Mouse (Mus musculus): Measurements from ENCODE around the gene Ano6.
"Not testable (repeated sequence)": the region's sequence is repeated elsewhere in the genome, so short reads cannot be mapped to it uniquely, and the experiment has no call there.

Ano6 gene

DNA sequence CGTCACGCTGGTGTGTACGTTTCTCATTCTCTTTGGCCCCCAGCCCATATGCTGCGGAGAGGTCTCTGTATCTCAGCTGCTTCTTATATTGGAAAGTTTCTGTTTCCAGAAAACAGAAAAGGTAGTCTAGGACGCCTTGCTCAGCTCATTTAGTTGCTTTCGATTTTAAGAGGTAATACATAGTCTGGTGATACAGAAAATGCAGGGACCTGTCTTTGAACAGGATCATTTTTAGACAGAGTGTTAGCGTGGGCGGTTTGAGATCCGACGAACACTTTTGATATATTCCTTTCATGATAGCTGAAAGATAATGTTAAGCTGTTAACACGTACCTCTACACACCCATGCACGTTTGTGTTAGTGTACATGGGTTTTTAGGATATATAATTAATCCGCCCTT, 35.9 kb downstream of the Ano6 start:
- no peak for DNase-seq (ENCODE audit: low read depth, low spot score)

DNA sequence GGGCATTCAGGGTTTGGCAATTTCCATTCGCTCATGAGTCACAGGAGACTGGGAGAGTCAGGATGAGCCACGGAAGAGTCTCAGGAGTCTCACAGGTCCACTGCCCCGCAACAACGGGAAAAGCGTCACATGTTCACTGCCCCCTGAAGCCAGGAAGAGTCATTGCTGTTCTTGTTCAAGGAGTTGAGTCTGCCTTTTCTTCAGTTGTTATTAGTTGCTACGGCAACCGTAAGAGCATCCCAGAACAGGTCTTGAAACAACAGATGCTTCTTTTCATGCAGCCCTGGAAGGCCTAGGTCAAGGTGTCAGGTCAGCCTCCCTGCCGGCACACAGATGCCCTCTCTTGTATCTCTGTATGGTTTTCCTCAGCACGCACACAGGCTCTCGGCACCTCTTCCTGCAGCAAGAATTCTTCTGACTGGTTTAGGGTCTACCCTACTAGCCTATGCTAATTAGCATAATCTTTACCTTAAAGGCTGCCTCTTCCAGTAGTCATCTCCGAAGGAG, 36.9 kb downstream of the Ano6 start:
- no peak for DNase-seq (ENCODE audit: low read depth, low spot score)

DNA sequence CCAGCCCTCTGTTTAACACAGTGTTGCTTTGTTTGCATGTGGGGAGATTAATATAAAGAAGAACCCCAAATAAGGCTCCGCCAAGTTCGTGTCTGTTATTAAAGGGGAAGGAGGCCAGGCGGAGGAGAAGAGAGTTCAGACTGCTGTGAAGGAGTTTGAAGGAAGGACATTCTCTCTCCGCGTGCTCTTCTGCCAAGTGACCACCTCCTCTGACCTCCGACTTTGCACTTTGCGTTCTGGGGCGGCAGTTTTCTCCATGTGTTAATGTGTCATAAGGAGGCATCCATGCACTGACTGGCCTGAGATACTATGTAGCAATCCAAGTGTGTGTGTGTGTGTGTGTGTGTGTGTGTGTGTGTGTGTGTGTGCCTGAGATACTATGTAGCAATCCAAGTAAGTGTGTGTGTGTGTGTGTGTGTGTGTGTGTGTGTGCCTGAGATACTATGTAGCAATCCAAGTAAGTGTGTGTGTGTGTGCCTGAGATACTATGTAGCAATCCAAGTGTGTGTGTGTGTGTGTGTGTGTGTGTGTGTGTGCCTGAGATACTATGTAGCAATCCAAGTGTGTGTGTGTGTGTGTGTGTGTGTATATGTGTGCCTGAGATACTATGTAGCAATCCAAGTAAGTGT, 37.5 kb downstream of the Ano6 start:
- not testable (repeated sequence) for DNase-seq (ENCODE audit: low read depth, low spot score)

DNA sequence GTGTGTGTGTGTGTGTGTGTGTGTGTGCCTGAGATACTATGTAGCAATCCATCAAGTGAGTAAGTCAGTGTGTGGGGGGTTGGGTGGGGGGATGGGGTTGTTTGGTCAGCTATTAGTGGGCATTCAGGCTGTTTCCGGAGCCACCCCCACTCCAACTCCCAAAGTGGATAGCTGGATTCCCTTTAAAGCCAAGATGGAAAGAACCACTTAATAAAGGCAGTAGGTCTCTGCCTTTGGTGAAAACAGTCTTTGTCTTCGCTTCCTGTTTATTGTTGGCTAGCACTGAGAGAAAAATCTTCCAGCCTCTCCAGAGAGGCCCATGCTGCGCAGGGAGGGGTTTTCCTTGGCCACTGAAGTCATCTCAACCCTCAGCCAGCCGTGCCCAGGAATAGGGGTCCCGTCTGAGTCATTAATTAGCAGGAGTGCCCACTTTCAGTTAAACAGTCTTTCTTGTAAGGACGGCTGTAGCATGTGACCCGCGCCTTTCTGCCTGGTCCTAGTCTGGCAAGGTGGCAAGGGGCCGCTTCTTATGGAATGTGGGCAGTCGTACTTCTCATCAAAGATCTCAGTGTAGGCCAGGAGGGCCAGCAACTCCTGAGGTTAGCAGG, 38.1 kb downstream of the Ano6 start:
- DNase-seq (ENCODE audit: low read depth, low spot score): no peak

DNA sequence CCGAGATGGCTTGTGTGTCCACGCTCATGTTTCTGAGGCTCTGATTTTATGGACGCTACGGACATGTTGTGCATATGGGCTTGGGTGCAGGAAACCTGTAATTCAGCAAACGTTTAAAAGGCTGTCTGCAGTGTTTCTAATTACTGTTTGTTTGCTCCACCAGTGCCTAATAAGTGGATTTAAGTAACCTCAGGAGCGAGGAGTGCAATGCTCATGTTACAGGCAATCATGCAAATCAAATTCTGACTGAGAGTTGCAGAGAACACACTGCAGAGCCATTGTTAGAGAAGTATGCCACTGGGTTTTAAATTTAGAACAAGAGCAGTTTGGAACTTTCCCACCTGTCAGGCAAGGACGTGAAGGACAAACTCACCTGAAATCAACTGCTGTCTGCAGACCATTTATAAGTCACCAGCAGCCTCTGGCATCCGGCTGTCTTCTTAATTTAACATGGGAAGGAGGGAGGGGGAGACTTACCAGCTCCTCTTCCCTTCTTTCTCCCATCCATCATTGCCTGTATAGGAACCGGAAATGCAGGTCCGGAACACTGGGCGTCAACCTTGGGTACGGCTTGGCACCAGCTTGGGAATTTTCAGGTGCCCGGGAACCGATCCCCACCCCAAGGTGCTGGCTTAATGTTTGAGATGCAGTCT, 39.0 kb downstream of the Ano6 start:
- no peak for DNase-seq (ENCODE audit: low read depth, low spot score)

DNA sequence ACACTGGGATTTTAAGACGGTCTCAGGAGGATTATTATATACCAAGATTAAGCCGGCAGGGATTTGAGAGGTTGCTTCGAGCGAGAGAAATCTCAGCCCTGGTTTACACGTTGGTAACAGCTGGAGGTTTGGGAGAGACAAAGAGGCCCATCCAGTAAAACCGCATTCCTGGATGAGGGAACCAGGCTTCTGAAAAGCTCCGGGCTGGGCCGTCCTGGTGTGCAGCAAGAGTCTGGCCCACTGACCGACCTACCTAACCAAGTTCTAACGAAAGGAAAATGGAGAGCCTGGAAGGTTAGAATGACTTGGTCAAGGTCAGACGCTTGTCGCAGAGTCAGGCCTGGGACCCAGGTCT, 39.5 kb downstream of the Ano6 start:
- no peak for DNase-seq (ENCODE audit: low read depth, low spot score)

DNA sequence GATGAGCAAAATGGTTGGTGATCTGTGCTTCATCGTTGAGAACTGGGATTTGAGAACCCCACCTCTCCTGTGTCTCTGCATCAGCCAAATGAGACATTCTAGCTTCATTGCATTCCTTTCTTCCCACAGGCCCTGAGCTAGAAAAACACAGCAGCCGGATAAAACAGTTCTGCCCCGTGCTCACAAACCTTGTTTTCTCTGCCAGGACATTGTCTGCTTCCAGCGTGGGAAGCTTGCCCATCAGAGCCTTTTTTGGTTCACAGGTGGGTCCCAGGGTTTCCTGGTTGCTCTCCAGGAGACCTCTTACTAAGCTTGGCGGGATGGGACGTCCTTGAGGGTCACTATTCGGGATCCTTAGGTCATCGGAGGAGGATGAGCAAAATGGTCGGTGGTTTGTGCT, 42.6 kb downstream of the Ano6 start:
- no peak for DNase-seq (ENCODE audit: low read depth, low spot score)

DNA sequence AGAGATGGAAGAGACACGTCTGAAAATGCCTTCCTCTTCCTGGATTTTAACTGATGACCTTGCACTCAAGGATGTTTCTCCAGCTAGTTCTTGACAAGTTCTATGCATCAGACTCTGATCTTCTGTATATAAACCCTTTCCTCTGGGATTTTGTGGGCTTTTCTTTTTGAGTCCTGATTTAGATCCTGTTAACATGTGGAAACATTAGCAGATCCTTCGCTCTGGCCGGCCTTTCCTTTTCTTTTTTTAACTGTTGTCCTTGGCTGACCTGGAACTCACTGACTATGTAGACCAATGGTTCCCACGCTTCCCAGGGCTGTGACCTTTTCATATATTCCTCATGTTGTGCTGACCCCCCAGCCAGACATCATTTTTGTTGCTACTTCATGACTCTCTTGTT, 45.4 kb downstream of the Ano6 start:
- DNase-seq (ENCODE audit: low read depth, low spot score): no peak

DNA sequence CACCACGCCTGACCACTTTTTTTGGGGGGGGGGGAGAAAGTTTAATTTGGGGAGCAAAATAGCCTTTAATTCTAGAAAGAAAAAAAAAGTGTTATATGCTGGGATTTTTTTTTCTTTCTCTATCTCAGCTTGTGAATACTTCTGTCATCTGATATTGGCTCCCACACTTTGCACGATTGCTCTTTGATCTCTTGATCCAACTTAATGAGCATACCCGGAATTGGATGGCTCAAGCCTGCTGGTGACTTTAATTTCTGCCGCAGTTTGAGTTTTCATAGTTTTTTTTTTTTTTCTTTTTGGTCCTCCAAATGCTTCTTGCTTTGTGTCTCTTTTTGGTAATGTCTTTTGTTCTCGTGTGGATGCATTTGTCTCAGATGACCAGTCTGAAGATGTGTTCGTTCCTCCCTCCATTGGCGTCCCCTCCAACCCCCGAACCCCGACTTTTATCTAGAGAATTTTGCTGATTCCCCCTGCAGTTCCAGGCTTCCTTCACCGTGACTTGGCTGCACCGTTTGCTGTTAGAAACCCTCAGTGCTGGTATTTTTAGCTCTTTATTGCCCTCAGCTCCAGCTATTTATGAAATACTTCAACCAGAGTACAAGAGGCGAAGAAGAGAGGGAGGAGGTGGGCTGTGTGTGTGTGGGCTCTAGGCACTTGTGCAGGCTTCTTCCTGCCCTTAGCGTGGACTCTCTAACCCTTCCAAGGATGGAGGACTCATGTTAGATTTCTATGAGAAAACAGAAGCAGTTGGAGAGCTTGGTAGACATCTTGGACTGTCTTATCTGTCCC, 46.2 kb downstream of the Ano6 start:
- DNase-seq (ENCODE audit: low read depth, low spot score): no peak

DNA sequence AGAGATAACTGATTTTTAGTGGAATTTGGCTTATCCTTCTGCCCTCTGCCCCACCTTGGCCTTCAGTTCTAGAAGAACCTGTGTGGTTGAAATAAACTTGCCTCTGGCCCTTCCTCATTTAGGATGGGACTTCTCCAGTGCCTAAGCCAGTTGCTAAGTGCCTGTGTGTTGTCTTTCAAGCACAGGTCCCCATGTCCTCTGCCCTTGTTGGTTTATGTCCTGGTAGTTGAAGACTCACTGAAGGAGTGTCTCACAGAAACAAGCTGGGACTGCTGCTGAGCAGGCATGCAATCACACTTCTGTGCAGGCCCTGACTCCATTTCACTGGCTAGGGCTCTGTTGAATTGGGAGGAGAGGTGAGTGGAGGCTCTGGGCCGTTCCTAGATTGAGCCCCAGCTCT, 46.9 kb downstream of the Ano6 start:
- no peak for DNase-seq (ENCODE audit: low read depth, low spot score)

DNA sequence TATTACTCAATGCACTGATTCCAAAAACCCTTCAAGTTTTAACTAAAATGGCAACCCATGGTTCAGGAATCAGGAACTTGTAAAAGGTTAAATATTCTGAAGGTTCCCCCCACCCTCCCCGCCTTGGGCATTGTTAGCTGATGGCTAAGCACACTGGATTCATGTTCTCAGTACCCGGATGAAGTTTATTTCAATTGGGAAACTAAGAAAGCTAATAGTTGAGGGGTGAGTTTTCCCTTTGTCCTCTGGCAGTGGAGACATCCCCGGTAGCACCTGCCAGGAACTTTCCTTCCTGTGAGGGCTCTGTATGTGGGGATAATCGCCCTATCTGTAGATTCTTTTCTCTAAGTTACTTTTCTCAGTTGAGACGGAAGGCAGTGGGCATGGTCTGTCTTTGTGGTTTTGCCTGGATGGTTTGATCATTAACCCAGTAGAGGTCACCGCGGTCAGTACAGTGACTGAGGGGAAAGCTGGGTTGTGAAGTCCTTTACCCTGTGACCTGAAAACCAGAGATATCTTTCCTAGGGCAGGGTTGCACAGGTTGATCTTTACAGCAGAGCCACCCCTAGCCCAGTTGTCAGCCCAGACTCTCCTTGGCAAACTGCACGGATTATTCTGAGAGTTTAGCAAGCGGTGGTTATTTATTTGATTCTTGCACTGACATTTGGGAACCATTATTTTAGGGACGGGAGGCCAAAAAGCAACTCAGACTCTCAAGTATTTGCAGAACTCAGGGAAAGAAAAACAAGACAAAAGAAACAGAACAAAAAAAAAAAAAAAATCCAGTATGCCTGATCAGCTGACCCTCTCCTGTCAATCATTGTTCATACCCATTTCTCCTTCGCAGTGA, 47.8 kb downstream of the Ano6 start:
- no peak for DNase-seq (ENCODE audit: low read depth, low spot score)

DNA sequence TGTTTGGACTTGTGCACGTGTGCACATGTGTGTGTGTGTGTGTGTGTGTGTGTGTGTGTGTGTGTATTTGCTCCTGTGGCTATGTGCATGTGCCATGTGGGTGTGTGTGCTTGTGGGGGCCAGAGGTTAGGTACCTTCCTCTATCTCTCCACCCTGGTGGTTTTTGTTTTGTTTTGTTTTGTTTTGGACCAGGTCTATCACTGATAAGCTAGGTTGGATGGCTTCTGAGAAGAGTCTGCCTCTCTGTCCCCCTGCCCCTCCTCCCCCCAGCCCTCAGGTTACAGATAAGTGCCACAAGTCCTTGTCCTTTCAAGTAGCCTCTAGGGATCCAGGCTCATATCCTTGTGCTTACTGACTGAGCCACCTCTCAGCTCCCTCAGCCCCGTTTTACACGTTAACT, 49.1 kb downstream of the Ano6 start:
- no peak for DNase-seq (ENCODE audit: low read depth, low spot score)

DNA sequence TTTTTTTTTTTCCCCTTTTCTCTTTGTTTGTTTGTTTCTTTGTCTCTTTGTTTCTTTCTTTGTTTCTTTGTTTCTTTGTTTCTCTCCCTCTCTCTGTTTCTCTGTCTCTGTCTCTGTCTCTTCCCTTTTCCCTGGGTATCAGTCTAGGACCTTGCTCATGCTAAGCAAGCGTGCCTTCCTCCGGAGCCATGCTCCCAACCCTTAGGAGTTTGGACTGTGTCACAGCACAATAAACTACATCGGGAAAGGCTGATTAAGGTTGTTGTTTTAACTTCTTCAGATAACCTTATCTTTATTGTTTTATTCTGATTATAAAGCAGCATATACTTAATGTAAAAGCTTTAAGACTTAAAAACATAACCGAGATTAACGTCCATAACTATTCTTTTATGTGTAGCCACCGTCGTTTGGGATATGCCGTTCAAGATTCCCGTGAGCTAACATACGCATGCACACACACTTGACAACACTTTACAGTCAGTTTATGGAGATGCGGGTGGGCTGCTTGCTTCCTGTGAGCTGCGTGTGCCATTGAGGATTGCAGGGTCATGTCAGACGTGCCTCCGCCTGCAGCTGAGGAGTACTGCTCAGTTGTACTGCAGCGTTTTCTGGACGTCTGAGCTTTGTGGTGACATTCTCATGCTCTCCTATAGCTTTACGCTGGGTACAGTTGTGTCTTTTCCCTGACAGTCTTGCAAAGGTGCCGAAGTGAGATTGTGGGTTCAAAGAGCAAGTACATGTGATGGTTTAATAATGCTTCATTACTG, 52.7 kb downstream of the Ano6 start:
- no peak for DNase-seq (ENCODE audit: low read depth, low spot score)

DNA sequence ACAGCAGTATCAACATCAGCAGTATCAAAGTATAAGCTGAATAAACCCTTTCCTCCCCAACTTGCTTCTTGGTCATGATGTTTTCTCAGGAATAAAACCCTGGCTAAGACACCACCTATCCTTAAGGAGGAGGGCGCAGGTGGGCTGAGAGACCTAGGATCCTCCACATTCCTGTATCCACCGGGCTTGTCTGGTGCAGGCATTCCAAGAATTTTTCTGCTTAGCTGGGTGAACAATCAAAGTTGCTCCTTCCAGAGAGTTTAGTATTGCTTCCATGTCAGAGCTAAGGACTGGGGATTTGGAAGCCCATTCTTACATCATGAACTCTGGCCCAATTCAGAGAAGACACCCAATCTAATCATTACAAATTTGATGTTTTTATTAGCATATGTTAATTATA, 53.8 kb downstream of the Ano6 start:
- DNase-seq (ENCODE audit: low read depth, low spot score): no peak

DNA sequence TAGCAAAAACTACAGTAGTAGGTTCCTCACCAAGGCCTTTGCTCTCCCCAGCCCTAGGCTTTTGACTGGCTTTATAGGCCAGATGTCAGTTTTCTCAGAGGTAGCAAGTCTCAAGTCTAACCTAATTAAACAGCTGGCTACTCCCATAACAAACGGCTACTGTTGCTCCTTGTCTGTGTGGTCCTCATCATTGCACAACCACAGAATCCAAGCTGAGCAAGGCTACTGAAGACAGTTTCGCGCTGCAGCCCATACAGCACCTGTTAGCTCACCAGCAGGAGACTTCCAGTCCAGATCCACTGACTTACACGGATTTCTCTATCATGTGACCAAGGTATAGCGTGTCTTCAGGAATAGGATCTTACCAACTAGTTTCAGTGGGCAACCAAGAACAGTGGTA, 55.5 kb downstream of the Ano6 start:
- no peak for DNase-seq (ENCODE audit: low read depth, low spot score)

DNA sequence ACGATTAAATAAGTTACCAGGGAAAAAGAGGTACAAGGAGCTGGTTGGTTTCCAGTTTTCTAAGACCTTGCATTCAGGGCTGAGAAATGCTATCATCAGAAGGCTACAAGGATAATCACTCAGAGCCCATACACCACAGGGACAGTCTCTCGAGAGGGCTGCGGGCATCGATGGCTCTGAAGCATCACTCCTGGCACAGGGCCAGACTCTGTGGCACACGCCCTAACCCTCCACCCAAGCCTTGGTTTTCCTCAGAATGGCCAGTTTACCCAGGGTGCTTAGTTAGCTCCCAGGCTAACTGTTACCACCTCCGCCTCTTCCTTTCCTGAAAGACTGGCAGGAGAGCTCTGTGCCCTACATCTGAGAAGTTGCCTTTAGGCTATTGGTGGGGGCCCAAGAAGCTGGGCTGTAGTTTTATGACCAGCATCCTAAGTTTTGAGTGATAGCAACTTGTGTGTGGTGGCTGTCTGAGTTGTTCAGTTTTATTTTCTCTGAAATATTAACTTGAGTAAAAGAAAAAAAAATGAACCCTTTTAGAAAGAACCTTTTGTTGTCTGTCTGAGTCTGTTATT, 57.9 kb downstream of the Ano6 start:
- no peak for DNase-seq (ENCODE audit: low read depth, low spot score)

DNA sequence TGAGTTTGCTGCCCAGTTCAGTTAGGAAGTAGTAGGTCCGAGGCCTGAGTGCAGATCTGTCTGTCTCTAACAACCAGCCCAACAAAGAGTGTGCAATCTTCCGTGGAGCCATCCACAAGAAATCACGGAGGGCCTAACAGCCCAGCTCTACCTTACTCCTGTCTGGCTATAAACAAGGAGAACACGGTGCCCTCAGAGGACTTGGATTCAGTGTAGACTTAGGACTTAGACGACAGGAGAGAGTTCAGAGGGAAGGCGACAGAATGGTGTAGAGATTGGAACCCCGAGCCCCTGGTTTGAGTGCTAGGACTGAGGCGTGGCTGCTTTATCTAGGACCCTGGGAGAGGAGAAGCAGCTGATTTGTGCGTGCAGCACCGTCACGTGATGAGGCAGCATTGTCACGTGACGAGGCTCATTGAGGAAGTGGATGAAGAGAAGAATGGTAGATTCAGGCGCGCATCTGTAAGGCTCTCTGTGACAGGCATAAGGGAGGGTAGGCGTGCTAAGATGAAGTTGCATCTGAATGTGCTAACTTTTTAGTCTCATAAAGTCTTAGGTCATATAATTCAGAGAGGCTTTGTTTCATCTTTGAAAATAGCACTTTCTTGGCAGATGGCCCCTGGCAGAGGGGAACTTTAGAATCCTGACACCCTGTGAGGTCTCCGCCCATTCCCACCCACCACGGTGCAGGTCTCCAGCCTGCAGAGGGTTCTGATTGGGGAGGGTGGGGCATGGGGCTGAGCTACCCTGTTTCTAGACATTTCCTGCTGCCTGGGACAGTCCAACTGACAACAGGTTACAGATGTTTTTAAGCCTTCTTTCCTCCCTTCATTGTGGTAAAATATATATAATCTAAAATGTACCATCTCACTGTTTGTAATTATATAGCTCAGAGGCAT, 59.1 kb downstream of the Ano6 start:
- DNase-seq (ENCODE audit: low read depth, low spot score): no peak

DNA sequence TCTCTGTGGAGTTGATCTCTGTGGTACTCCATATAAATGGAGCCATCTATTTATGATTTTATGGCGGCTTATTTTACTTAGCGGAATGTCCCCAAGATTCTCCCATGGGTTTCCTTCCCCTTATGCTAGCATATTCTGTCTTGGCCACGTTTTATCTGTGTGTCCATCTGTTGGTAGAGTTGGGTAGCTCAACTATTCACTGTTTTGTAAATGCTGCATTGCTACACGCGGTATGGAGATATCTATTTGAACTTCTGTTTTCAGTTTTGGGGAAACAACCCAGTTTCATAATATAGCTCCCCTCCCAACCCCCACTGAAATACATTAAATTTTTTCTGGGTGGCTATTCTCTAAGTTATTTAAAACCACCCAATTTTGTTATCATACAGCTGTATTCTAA, 59.9 kb downstream of the Ano6 start:
- peak; percentile 22 for DNase-seq (ENCODE audit: low read depth, low spot score)

DNA sequence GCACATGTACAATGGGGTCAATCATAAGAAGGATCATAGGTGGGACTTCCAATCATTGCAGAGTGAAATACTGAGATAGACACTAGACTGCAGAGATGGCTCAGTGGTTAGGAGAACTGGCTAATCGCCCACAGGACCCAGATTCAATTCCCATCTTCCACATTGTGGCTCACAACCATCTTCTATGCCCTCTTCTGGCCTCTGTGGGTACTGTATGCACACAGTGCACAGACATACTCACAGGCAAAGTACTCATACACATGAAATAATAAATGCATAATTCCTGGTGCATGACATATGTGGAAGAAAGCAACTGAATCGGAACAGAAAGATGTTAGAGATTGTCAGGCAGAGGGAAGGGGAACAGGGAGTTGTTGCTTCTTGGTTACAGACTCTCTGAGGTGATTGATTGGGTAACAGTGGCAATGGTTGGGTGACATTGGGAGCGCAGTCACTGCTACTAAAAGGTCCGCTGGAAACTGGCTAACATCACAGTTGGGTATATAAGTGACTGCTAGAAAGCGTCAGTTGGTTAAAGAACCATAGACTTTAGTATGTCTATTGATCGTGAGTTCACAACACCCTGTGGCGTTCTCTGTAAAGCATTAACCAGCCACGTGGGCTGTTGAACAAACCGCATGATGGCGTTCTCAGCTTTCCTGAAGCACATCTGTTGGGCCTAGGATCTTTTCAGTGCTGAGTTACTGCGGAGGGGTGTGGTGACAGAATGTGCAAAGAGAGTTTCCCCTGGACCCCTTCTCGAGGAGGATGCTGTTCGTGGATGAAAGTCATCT, 64.6 kb downstream of the Ano6 start:
- no peak for DNase-seq (ENCODE audit: low read depth, low spot score)

Measured in A20 (cell line).